Mouse (Mus musculus) ES-Bruce4 (cell line): ENCODE results near the gene Rnf26.
A peak's percentile ranks its signal among the peaks of the same experiment; 100 is the strongest.

Experiments used
- CTCF ChIP-seq: IDR thresholded peaks from one replicate; pipeline ENCODE4 v1.8.1; 2011; ENCODE audit warnings: low read depth, low read length
- EP300 ChIP-seq: IDR thresholded peaks from 2 replicates; pipeline ENCODE4 v1.6.1; 2011; ENCODE audit warnings: low read depth, low read length; ENCODE audit not compliant: insufficient read depth
- POLR2A ChIP-seq: IDR thresholded peaks from one replicate; pipeline ENCODE4 v1.8.1; 2011; ENCODE audit warnings: low read length; ENCODE audit not compliant: insufficient read depth

GRCm38 (mm10) chr9:44093612-44094503 lies 19.5 kb downstream of the Rnf26 start:
- peak; percentile 97 for TF ChIP-seq CTCF
- no peak for TF ChIP-seq POLR2A
- peak; percentile 34; the same call in 1 of the 2 replicates for TF ChIP-seq EP300
